In the genomic region with DNA sequence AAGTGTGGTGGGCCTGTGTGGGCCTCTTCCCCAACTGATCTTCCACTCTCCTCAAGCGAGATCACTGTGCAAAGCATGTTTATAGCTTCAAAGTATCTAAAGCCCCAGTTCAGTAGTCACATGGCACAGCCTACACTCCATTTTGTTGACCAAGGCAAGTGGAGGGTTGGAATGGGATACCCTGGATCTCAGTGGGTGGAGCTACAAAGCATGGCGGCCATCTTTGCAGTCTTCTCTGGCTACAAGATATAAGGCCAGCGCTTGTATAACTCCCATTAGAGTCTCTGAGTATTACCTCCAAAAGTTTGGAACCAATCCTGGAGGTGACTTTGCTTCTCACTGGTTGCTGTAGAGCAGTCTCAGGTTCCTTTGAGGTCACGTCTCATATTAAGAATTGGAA, we compare ENCODE assay signal across 15 mouse cellular contexts.
"Had no signal": no experiment of that assay in that cellular context is flagged by ENCODE, and none has a peak within 500 bp of the region (broad histone marks: within the 10 kb centered on the region; RNA-seq: fewer than 3 reads in every experiment).

No protein-coding gene starts in this region.

- H3K27me3 ChIP-seq: neural tube, embryonic 13.5 days; neural tube, embryonic 15.5 days; stomach, embryonic 15.5 days had no signal

- H3K9ac ChIP-seq: neural tube, embryonic 13.5 days; neural tube, embryonic 15.5 days; stomach, embryonic 15.5 days had no signal

- DNase-seq: retina, postnatal 1 day; right cerebral cortex, adult 18-20 months; right cerebral cortex, postnatal 25 days; right cerebral cortex, postnatal 4 days; spleen, adult 18-20 months; thymus, adult 18-20 months; thymus, adult 2 months; thymus, postnatal 14 days; thymus, postnatal 25 days; thymus, postnatal 36 days; thymus, postnatal 4 days had no signal

- H3K4me2 ChIP-seq: neural tube, embryonic 13.5 days; neural tube, embryonic 15.5 days; stomach, embryonic 15.5 days had no signal

- H3K4me1 ChIP-seq: neural tube, embryonic 13.5 days; neural tube, embryonic 15.5 days; stomach, embryonic 15.5 days had no signal

- H3K36me3 ChIP-seq: neural tube, embryonic 13.5 days; neural tube, embryonic 15.5 days; stomach, embryonic 15.5 days had no signal

- H3K4me3 ChIP-seq: neural tube, embryonic 13.5 days; neural tube, embryonic 15.5 days; stomach, embryonic 15.5 days had no signal

- H3K9me3 ChIP-seq: neural tube, embryonic 13.5 days; neural tube, embryonic 15.5 days; stomach, embryonic 15.5 days had no signal

- H3K27ac ChIP-seq: neural tube, embryonic 13.5 days; neural tube, embryonic 15.5 days; stomach, embryonic 15.5 days; stomach, postnatal 0 days had no signal
